Mouse (Mus musculus): ENCODE measurements around the gene Cdh23. TPM values are rescaled to one million over a fixed set of nuclear protein-coding genes. Genes with fewer than 3 reads are reported as not detected.

The Cdh23 gene
- polyA plus RNA-seq, 1 experiment from 2014 or later, result 0.73 TPM

GRCm38 (mm10) chr10:60371596-60372386, 324.5 kb downstream of the Cdh23 start:
- H3K27me3 ChIP-seq, result no peaks in the 10 kb centered on the region
- H3K4me3 ChIP-seq (replicated peaks), result no peak overlapping the region
- H3K27ac ChIP-seq (replicated peaks), result no peak overlapping the region
- H3K4me2 ChIP-seq (replicated peaks), result no peak overlapping the region
- WGBS, result 74% methylated on average over 5 of the region's 5 CpGs
- peaks cover 19% of the 10 kb centered on the region for H3K4me1 ChIP-seq
- no peak for ATAC-seq (ENCODE audit: insufficient number of reproducible peaks, low FRiP score, low TSS enrichment, low read depth)
- no peaks in the 10 kb centered on the region for H3K36me3 ChIP-seq
- H3K9ac ChIP-seq, result no peak overlapping the region
- H3K9me3 ChIP-seq (replicated peaks), result no peaks in the 10 kb centered on the region

GRCm38 (mm10) chr10:60370601-60371061, 325.7 kb downstream of the Cdh23 start:
- WGBS, result 55% methylated on average over 5 of the region's 5 CpGs
- Histone ChIP-seq H3K27me3 (no peaks in the 10 kb centered on the region), H3K4me1 (peaks cover 19% of the 10 kb centered on the region), H3K4me3 (replicated peaks) (no peak overlapping the region), H3K27ac (replicated peaks) (no peak overlapping the region), H3K9ac (no peak overlapping the region), H3K36me3 (no peaks in the 10 kb centered on the region), H3K4me2 (replicated peaks) (no peak overlapping the region), H3K9me3 (replicated peaks) (no peaks in the 10 kb centered on the region)
- no peak for ATAC-seq (ENCODE audit: insufficient number of reproducible peaks, low FRiP score, low TSS enrichment, low read depth)

GRCm38 (mm10) chr10:60370098-60370497, 326.2 kb downstream of the Cdh23 start:
- Histone ChIP-seq H3K27ac (replicated peaks) (no peak overlapping the region), H3K4me2 (replicated peaks) (no peak overlapping the region), H3K4me3 (replicated peaks) (no peak overlapping the region), H3K36me3 (no peaks in the 10 kb centered on the region), H3K4me1 (peaks cover 19% of the 10 kb centered on the region), H3K9me3 (replicated peaks) (no peaks in the 10 kb centered on the region), H3K9ac (no peak overlapping the region), H3K27me3 (no peaks in the 10 kb centered on the region)
- no peak for ATAC-seq (ENCODE audit: insufficient number of reproducible peaks, low FRiP score, low TSS enrichment, low read depth)
- WGBS, result 62% methylated on average over 2 of the region's 2 CpGs

- no peaks in the 10 kb centered on the region for H3K27me3 ChIP-seq
- H3K27ac ChIP-seq (replicated peaks), result no peak overlapping the region
- no peak overlapping the region for H3K4me2 ChIP-seq (replicated peaks)
- H3K9ac ChIP-seq, result no peak overlapping the region
- H3K9me3 ChIP-seq (replicated peaks), result no peaks in the 10 kb centered on the region
- no peaks in the 10 kb centered on the region for H3K36me3 ChIP-seq
- peaks cover 19% of the 10 kb centered on the region for H3K4me1 ChIP-seq
- no peak overlapping the region for H3K4me3 ChIP-seq (replicated peaks)
- WGBS, result 83% methylated on average over 6 of the region's 6 CpGs
- no peak for ATAC-seq (ENCODE audit: insufficient number of reproducible peaks, low FRiP score, low TSS enrichment, low read depth)
These were observed 326.9 kb downstream of the Cdh23 start for GRCm38 (mm10) chr10:60369405-60369804.

GRCm38 (mm10) chr10:60367904-60368303, 328.4 kb downstream of the Cdh23 start:
- Histone ChIP-seq H3K27me3 (no peaks in the 10 kb centered on the region), H3K9ac (no peak overlapping the region), H3K4me2 (replicated peaks) (no peak overlapping the region), H3K9me3 (replicated peaks) (no peaks in the 10 kb centered on the region), H3K36me3 (no peaks in the 10 kb centered on the region), H3K4me1 (peaks cover 9% of the 10 kb centered on the region), H3K27ac (replicated peaks) (no peak overlapping the region), H3K4me3 (replicated peaks) (no peak overlapping the region)
- ATAC-seq (ENCODE audit: insufficient number of reproducible peaks, low FRiP score, low TSS enrichment, low read depth), result no peak
- 73% methylated on average over 4 of the region's 4 CpGs for WGBS

- 78% methylated on average over 2 of the region's 2 CpGs for WGBS
- H3K36me3 ChIP-seq, result no peaks in the 10 kb centered on the region
- ATAC-seq (ENCODE audit: insufficient number of reproducible peaks, low FRiP score, low TSS enrichment, low read depth), result no peak
- H3K4me1 ChIP-seq, result peaks cover 13% of the 10 kb centered on the region
- H3K4me3 ChIP-seq (replicated peaks), result no peak overlapping the region
- no peaks in the 10 kb centered on the region for H3K27me3 ChIP-seq
- no peak overlapping the region for H3K27ac ChIP-seq (replicated peaks)
- H3K9ac ChIP-seq, result no peak overlapping the region
- H3K4me2 ChIP-seq (replicated peaks), result no peak overlapping the region
- H3K9me3 ChIP-seq (replicated peaks), result no peaks in the 10 kb centered on the region
These were observed 329.1 kb downstream of the Cdh23 start for GRCm38 (mm10) chr10:60367145-60367544.

- H3K27me3 ChIP-seq, result no peaks in the 10 kb centered on the region
- no peak overlapping the region for H3K4me2 ChIP-seq (replicated peaks)
- no peaks in the 10 kb centered on the region for H3K9me3 ChIP-seq (replicated peaks)
- 67% methylated on average over 6 of the region's 6 CpGs for WGBS
- no peaks in the 10 kb centered on the region for H3K36me3 ChIP-seq
- H3K4me3 ChIP-seq (replicated peaks), result no peak overlapping the region
- H3K4me1 ChIP-seq, result peaks cover 13% of the 10 kb centered on the region
- H3K27ac ChIP-seq (replicated peaks), result no peak overlapping the region
- no peak for ATAC-seq (ENCODE audit: insufficient number of reproducible peaks, low FRiP score, low TSS enrichment, low read depth)
- H3K9ac ChIP-seq, result no peak overlapping the region
These were observed 332.9 kb downstream of the Cdh23 start for GRCm38 (mm10) chr10:60363426-60363825.

GRCm38 (mm10) chr10:60362310-60362628, 334.0 kb downstream of the Cdh23 start:
- Histone ChIP-seq H3K4me1 (peaks cover 16% of the 10 kb centered on the region), H3K27me3 (no peaks in the 10 kb centered on the region), H3K4me3 (replicated peaks) (no peak overlapping the region), H3K27ac (replicated peaks) (no peak overlapping the region), H3K9ac (no peak overlapping the region), H3K9me3 (replicated peaks) (no peaks in the 10 kb centered on the region), H3K36me3 (no peaks in the 10 kb centered on the region), H3K4me2 (replicated peaks) (no peak overlapping the region)
- no peak for ATAC-seq (ENCODE audit: insufficient number of reproducible peaks, low FRiP score, low TSS enrichment, low read depth)
- 42% methylated on average over 2 of the region's 2 CpGs for WGBS

GRCm38 (mm10) chr10:60361615-60362309, 334.5 kb downstream of the Cdh23 start:
- ATAC-seq (ENCODE audit: insufficient number of reproducible peaks, low FRiP score, low TSS enrichment, low read depth), result no peak
- 47% methylated on average over 12 of the region's 12 CpGs for WGBS

GRCm38 (mm10) chr10:60358776-60359175, 337.5 kb downstream of the Cdh23 start:
- no peak overlapping the region for H3K27ac ChIP-seq (replicated peaks)
- 41% methylated on average over 4 of the region's 4 CpGs for WGBS
- no peak for ATAC-seq (ENCODE audit: insufficient number of reproducible peaks, low FRiP score, low TSS enrichment, low read depth)

More at GRCm38 (mm10) chr10:60361615-60362309, 334.5 kb downstream of the Cdh23 start:
- H3K4me2 ChIP-seq (replicated peaks), result no peak overlapping the region
- no peaks in the 10 kb centered on the region for H3K9me3 ChIP-seq (replicated peaks)
- no peaks in the 10 kb centered on the region for H3K27me3 ChIP-seq
- no peaks in the 10 kb centered on the region for H3K36me3 ChIP-seq
- no peak overlapping the region for H3K9ac ChIP-seq
- peaks cover 20% of the 10 kb centered on the region for H3K4me1 ChIP-seq
- no peak overlapping the region for H3K27ac ChIP-seq (replicated peaks)
- H3K4me3 ChIP-seq (replicated peaks), result no peak overlapping the region

GRCm38 (mm10) chr10:60357901-60358300, 338.4 kb downstream of the Cdh23 start:
- Histone ChIP-seq H3K9ac (no peak overlapping the region), H3K4me1 (peaks cover 41% of the 10 kb centered on the region), H3K27ac (replicated peaks) (no peak overlapping the region), H3K4me3 (replicated peaks) (no peak overlapping the region), H3K27me3 (no peaks in the 10 kb centered on the region), H3K9me3 (replicated peaks) (no peaks in the 10 kb centered on the region), H3K4me2 (replicated peaks) (no peak overlapping the region), H3K36me3 (no peaks in the 10 kb centered on the region)
- ATAC-seq (ENCODE audit: insufficient number of reproducible peaks, low FRiP score, low TSS enrichment, low read depth), result no peak
- 94% methylated on average over 14 of the region's 14 CpGs for WGBS

More at GRCm38 (mm10) chr10:60358776-60359175, 337.5 kb downstream of the Cdh23 start:
- Histone ChIP-seq H3K36me3 (no peaks in the 10 kb centered on the region), H3K4me3 (replicated peaks) (no peak overlapping the region), H3K9me3 (replicated peaks) (no peaks in the 10 kb centered on the region), H3K27me3 (no peaks in the 10 kb centered on the region), H3K9ac (no peak overlapping the region), H3K4me2 (replicated peaks) (no peak overlapping the region), H3K4me1 (peaks cover 32% of the 10 kb centered on the region)

Data from embryonic facial prominence, embryonic 15.5 days (tissue).